Mouse (Mus musculus): ENCODE measurements at regions not wholly inside any gene's neighbourhood (a gene's known extent, or its start where the extent isn't known, plus 50 kb on each side); places are given as distances from the start of the nearest gene placed in this dataset.

DNA sequence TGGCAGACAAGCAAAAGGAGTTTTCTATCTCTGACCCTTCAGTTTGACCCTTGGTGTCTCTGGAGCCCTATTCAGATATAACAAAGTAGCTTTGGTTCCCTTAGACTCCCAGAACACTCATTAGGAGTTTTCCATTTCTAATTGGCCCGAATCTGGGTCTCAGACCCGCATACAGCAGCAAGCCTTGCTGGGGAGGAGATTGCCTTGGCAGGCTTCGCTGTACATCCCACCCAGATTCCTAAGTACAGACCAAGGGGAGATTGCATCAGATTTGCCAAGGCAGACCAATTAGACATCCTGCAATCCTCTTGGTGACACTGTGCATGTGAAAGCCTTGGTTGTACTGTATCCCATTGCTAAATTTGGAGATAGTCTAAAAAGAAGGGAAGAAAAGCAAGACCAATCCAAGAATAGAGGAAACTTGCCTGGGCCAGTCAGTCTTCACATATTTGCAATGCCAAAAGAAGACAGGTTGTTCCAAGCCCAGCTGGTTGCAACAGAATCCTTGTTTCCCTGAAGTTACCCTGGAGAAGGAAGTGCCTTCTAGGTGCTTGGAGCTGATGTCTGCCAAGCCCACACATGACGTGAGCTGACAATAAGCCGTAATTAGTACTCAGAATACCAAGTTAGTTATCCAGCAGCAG lies 193.2 kb upstream of the Prep start:
- no peak for ATAC-seq (replicated peaks; ENCODE audit: insufficient number of reproducible peaks, low FRiP score, low TSS enrichment, low read depth)
- Histone ChIP-seq H3K4me3 (ENCODE audit: low read depth, low read length) (no peak overlapping the region), H3K4me2 (ENCODE audit: low read depth, low read length) (no peak overlapping the region), H3K27ac (replicated peaks; ENCODE audit: low read depth, low read length) (no peak overlapping the region), H3K9me3 (replicated peaks; ENCODE audit: control insufficient read depth, low read length) (no peaks in the 10 kb centered on the region), H3K36me3 (replicated peaks; ENCODE audit: control insufficient read depth, insufficient read depth, low read depth, low read length) (no peaks in the 10 kb centered on the region), H3K4me1 (ENCODE audit: control insufficient read depth, insufficient read depth, low read length) (no peaks in the 10 kb centered on the region), H3K27me3 (ENCODE audit: control insufficient read depth, insufficient read depth, low read length) (no peaks in the 10 kb centered on the region), H3K9ac (replicated peaks; ENCODE audit: low read length) (no peak overlapping the region)
- DNase-seq (ENCODE audit: low spot score) = no peak
- 65% methylated on average over 5 of the region's 5 CpGs for WGBS

DNA sequence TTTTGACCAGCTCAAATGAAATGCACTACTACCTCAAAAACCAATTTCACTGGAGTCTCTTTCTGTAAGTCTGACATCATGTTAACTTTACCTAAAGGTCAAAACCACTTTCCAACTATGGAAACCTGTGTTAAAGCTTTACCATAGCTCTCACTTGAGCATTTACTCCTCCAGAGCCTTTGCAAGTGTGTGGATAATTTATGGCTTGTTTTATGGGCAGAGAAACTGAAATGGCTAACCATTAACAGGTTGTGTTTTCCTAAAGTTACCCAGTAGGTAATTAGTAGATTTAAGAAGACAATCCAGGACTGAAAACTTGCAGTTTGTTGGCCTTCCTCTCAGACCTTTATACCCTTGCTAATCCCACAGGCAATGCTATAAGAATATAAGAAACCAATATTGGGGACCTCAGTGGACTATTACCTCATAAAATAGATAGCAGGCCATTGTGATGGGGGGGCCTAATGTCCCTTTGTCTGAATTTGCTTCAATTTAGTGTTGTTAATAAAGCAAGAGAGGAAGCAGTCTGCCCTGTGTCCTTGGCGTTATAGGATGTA lies 202.7 kb upstream of the Prep start:
- Histone ChIP-seq H3K4me1 (ENCODE audit: control insufficient read depth, insufficient read depth, low read length) (no peaks in the 10 kb centered on the region), H3K27ac (replicated peaks; ENCODE audit: low read depth, low read length) (no peak overlapping the region), H3K36me3 (replicated peaks; ENCODE audit: control insufficient read depth, insufficient read depth, low read depth, low read length) (no peaks in the 10 kb centered on the region), H3K4me3 (ENCODE audit: low read depth, low read length) (no peak overlapping the region), H3K9ac (replicated peaks; ENCODE audit: low read length) (no peak overlapping the region), H3K27me3 (ENCODE audit: control insufficient read depth, insufficient read depth, low read length) (no peaks in the 10 kb centered on the region), H3K9me3 (replicated peaks; ENCODE audit: control insufficient read depth, low read length) (no peaks in the 10 kb centered on the region), H3K4me2 (ENCODE audit: low read depth, low read length) (no peak overlapping the region)
- ATAC-seq (replicated peaks; ENCODE audit: insufficient number of reproducible peaks, low FRiP score, low TSS enrichment, low read depth) (no peak), DNase-seq (ENCODE audit: low spot score) (no peak)
- WGBS = 95% methylated on average over 1 of the region's 1 CpGs

DNA sequence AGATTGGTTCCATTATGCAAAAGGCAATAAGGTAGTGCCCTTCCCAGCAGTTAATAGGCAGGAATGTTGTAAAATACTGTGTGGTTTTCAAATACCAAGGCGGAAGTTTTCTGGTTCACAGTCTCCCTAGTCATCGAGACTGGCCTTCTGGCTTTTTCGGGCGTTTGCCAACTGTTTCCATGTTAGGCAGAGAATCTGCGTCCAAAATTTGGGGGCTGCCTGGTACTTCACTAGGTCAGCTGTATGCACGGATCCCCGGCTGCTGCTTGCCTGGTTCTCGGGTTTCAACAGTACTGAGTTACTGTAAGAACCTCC lies 204.7 kb upstream of the Prep start:
- H3K9me3 ChIP-seq (replicated peaks; ENCODE audit: control insufficient read depth, low read length) = no peaks in the 10 kb centered on the region
- 63% methylated on average over 8 of the region's 8 CpGs for WGBS
- no peaks in the 10 kb centered on the region for H3K4me1 ChIP-seq (ENCODE audit: control insufficient read depth, insufficient read depth, low read length)
- no peaks in the 10 kb centered on the region for H3K36me3 ChIP-seq (replicated peaks; ENCODE audit: control insufficient read depth, insufficient read depth, low read depth, low read length)
- H3K27ac ChIP-seq (replicated peaks; ENCODE audit: low read depth, low read length) = no peak overlapping the region
- ATAC-seq (replicated peaks; ENCODE audit: insufficient number of reproducible peaks, low FRiP score, low TSS enrichment, low read depth) (no peak), DNase-seq (ENCODE audit: low spot score) (no peak)
- H3K4me3 ChIP-seq (ENCODE audit: low read depth, low read length) = no peak overlapping the region
- H3K9ac ChIP-seq (replicated peaks; ENCODE audit: low read length) = no peak overlapping the region
- H3K27me3 ChIP-seq (ENCODE audit: control insufficient read depth, insufficient read depth, low read length) = no peaks in the 10 kb centered on the region
- H3K4me2 ChIP-seq (ENCODE audit: low read depth, low read length) = no peak overlapping the region

DNA sequence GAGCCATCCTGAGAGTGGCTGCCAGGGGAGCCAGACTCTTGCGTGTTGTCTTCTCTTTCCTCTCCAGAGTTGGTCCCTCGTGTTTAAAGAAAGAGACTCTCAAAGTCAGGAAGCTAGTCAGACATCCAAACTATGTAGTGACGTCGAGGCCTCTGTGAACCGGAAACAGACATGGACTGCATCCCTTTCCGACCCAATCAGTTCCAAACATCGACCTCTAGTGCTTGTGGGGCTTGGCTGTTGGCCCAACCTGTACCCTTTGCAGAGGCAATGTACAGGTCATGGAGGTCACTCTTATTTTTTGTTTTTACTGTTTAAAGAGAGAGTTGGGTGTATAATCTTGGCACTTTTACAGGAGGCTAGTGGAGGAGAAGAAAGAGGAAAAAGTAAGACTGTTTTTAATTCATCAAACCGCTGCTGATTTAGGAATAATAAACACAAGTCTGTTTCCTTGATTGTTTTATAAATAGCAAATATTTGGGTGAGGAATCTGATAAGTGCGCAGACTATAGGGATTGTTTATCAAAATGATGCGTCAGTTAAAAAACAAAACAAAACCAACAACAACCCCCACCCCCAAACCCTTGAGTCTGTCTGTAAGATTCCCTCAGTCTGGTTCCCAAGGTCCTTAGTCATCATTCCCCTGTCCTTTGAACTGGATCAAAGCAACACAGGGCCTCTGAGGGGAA lies 205.2 kb upstream of the Prep start:
- DNase-seq (ENCODE audit: low spot score) (no peak), ATAC-seq (replicated peaks; ENCODE audit: insufficient number of reproducible peaks, low FRiP score, low TSS enrichment, low read depth) (no peak)
- H3K27me3 ChIP-seq (ENCODE audit: control insufficient read depth, insufficient read depth, low read length) = no peaks in the 10 kb centered on the region
- H3K27ac ChIP-seq (replicated peaks; ENCODE audit: low read depth, low read length) = no peak overlapping the region
- H3K9me3 ChIP-seq (replicated peaks; ENCODE audit: control insufficient read depth, low read length) = no peaks in the 10 kb centered on the region
- H3K4me1 ChIP-seq (ENCODE audit: control insufficient read depth, insufficient read depth, low read length) = no peaks in the 10 kb centered on the region
- no peak overlapping the region for H3K9ac ChIP-seq (replicated peaks; ENCODE audit: low read length)
- 70% methylated on average over 10 of the region's 10 CpGs for WGBS
- H3K4me3 ChIP-seq (ENCODE audit: low read depth, low read length) = no peak overlapping the region
- no peak overlapping the region for H3K4me2 ChIP-seq (ENCODE audit: low read depth, low read length)
- H3K36me3 ChIP-seq (replicated peaks; ENCODE audit: control insufficient read depth, insufficient read depth, low read depth, low read length) = no peaks in the 10 kb centered on the region

DNA sequence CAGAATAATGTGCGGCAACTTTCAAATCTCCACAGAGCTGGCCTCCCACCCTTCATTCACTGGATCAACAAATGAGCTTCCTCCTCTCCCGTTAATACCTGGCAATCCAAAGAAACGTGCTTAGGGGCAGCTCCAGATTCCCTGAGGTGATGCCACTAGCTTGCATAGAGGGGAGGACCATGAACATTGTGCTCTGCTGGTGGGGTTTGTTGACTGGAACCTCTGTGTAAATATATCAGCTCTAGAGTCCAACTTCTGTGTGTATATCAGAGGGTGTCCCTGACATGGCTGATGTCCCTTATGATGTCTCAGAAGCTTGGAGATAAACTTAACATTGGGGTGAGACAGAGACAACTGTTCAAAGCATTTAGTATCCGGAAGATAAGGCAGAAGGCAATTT lies 209.6 kb upstream of the Prep start:
- no peak overlapping the region for H3K9ac ChIP-seq (replicated peaks; ENCODE audit: low read length)
- H3K4me1 ChIP-seq (ENCODE audit: control insufficient read depth, insufficient read depth, low read length) = no peaks in the 10 kb centered on the region
- H3K27me3 ChIP-seq (ENCODE audit: control insufficient read depth, insufficient read depth, low read length) = no peaks in the 10 kb centered on the region
- no peak overlapping the region for H3K27ac ChIP-seq (replicated peaks; ENCODE audit: low read depth, low read length)
- no peak for ATAC-seq (replicated peaks; ENCODE audit: insufficient number of reproducible peaks, low FRiP score, low TSS enrichment, low read depth)
- no peak overlapping the region for H3K4me2 ChIP-seq (ENCODE audit: low read depth, low read length)
- DNase-seq (ENCODE audit: low spot score) = no peak
- no peaks in the 10 kb centered on the region for H3K36me3 ChIP-seq (replicated peaks; ENCODE audit: control insufficient read depth, insufficient read depth, low read depth, low read length)
- 73% methylated on average over 4 of the region's 4 CpGs for WGBS
- H3K4me3 ChIP-seq (ENCODE audit: low read depth, low read length) = no peak overlapping the region
- H3K9me3 ChIP-seq (replicated peaks; ENCODE audit: control insufficient read depth, low read length) = no peaks in the 10 kb centered on the region

DNA sequence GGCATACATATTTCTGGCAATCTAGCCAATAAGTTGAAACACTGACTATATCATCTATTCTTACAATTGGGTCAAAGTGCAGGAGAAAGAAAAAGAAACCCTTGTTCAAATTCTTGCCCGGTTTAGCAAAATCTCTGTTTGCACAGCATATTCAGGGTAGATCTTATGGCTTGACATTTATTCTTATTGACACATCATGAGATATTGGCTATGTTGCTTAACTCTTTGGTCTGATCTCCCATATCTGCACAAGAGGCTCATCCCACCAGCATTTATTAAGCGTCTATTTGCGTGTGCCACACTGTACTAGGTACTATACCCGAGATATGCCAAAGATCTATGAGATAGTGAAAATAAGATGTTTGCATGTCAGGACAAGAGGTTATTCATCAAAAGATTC lies 212.9 kb upstream of the Prep start:
- H3K4me3 ChIP-seq (ENCODE audit: low read depth, low read length) = no peak overlapping the region
- 93% methylated on average over 4 of the region's 4 CpGs for WGBS
- no peaks in the 10 kb centered on the region for H3K27me3 ChIP-seq (ENCODE audit: control insufficient read depth, insufficient read depth, low read length)
- H3K9me3 ChIP-seq (replicated peaks; ENCODE audit: control insufficient read depth, low read length) = no peaks in the 10 kb centered on the region
- H3K27ac ChIP-seq (replicated peaks; ENCODE audit: low read depth, low read length) = no peak overlapping the region
- no peak for DNase-seq (ENCODE audit: low spot score)
- H3K4me1 ChIP-seq (ENCODE audit: control insufficient read depth, insufficient read depth, low read length) = no peaks in the 10 kb centered on the region
- H3K36me3 ChIP-seq (replicated peaks; ENCODE audit: control insufficient read depth, insufficient read depth, low read depth, low read length) = no peaks in the 10 kb centered on the region
- no peak overlapping the region for H3K4me2 ChIP-seq (ENCODE audit: low read depth, low read length)
- no peak for ATAC-seq (replicated peaks; ENCODE audit: insufficient number of reproducible peaks, low FRiP score, low TSS enrichment, low read depth)
- no peak overlapping the region for H3K9ac ChIP-seq (replicated peaks; ENCODE audit: low read length)

DNA sequence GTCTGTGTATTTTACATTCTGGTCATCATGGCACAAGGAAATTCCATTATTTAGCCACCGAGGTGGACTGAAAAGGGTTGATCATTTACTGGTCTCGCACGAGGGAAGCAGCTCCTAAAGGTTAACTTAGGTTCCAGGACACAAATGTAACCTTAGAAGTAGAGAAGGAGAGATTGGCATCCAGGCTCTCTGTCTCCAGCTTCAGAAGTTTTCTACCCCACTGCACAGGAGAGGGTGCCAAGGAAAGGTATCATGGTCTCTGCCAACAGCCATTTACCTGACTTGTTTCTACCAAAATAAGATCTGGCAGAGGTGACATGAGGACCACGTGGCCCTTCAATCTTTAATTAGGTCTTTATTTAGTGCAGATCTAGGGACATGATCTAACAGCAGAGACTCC lies 218.0 kb upstream of the Prep start:
- H3K4me1 ChIP-seq (ENCODE audit: control insufficient read depth, insufficient read depth, low read length) = 0 out of 2 replicates have a peak, but pooled peaks cover 3% of the 10 kb centered on the region
- DNase-seq (ENCODE audit: low spot score) (no peak), ATAC-seq (replicated peaks; ENCODE audit: insufficient number of reproducible peaks, low FRiP score, low TSS enrichment, low read depth) (no peak)
- no peak overlapping the region for H3K27ac ChIP-seq (replicated peaks; ENCODE audit: low read depth, low read length)
- no peaks in the 10 kb centered on the region for H3K36me3 ChIP-seq (replicated peaks; ENCODE audit: control insufficient read depth, insufficient read depth, low read depth, low read length)
- no peak overlapping the region for H3K4me3 ChIP-seq (ENCODE audit: low read depth, low read length)
- no peaks in the 10 kb centered on the region for H3K9me3 ChIP-seq (replicated peaks; ENCODE audit: control insufficient read depth, low read length)
- no peaks in the 10 kb centered on the region for H3K27me3 ChIP-seq (ENCODE audit: control insufficient read depth, insufficient read depth, low read length)
- H3K4me2 ChIP-seq (ENCODE audit: low read depth, low read length) = no peak overlapping the region
- no peak overlapping the region for H3K9ac ChIP-seq (replicated peaks; ENCODE audit: low read length)
- 81% methylated on average over 4 of the region's 4 CpGs for WGBS

DNA sequence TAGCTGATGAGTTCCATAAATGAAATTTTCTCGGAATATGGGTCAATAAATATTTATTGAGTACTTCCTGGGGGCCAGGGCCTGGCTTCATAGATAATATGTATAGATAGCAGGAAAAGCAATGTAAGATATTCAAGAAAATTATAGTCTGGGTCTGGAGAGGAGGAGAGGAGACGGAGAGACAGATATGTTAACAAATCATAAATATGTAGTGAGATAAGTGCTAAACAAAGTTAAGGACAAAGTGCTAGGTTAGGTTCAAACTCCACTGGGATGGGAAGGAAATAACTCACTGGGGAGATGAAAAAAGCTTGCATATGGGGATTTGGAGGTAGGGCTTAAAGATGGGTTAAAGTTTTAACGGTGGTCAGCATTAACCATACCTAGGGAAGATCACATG lies 220.2 kb upstream of the Prep start:
- H3K27me3 ChIP-seq (ENCODE audit: control insufficient read depth, insufficient read depth, low read length) = no peaks in the 10 kb centered on the region
- no peak overlapping the region for H3K4me3 ChIP-seq (ENCODE audit: low read depth, low read length)
- H3K4me2 ChIP-seq (ENCODE audit: low read depth, low read length) = no peak overlapping the region
- DNase-seq (ENCODE audit: low spot score) = no peak
- H3K9me3 ChIP-seq (replicated peaks; ENCODE audit: control insufficient read depth, low read length) = no peaks in the 10 kb centered on the region
- H3K27ac ChIP-seq (replicated peaks; ENCODE audit: low read depth, low read length) = no peak overlapping the region
- H3K9ac ChIP-seq (replicated peaks; ENCODE audit: low read length) = no peak overlapping the region
- H3K36me3 ChIP-seq (replicated peaks; ENCODE audit: control insufficient read depth, insufficient read depth, low read depth, low read length) = no peaks in the 10 kb centered on the region
- 0 out of 2 replicates have a peak, but pooled peaks cover 3% of the 10 kb centered on the region for H3K4me1 ChIP-seq (ENCODE audit: control insufficient read depth, insufficient read depth, low read length)
- 89% methylated on average over 3 of the region's 3 CpGs for WGBS
- no peak for ATAC-seq (replicated peaks; ENCODE audit: insufficient number of reproducible peaks, low FRiP score, low TSS enrichment, low read depth)
